Mouse (Mus musculus): ENCODE data around the gene Dedd. TPM values are rescaled to one million over a fixed set of nuclear protein-coding genes. Genes with fewer than 3 reads are reported as not detected.
"Not testable (repeated sequence)": the region's sequence is repeated elsewhere in the genome, so short reads cannot be mapped to it uniquely, and the experiment has no call there.

Dedd gene
- total RNA-seq, 1 experiment from 2014 or later = 33.7 TPM

- DNase-seq = no peak
Observed at GRCm38 (mm10) chr1:171309321-171309720, 19.6 kb upstream of the Dedd start.

GRCm38 (mm10) chr1:171319748-171320147, 9.2 kb upstream of the Dedd start:
- no peak for DNase-seq

- no peak for DNase-seq
Observed at GRCm38 (mm10) chr1:171320151-171320550, 8.8 kb upstream of the Dedd start.

DNA sequence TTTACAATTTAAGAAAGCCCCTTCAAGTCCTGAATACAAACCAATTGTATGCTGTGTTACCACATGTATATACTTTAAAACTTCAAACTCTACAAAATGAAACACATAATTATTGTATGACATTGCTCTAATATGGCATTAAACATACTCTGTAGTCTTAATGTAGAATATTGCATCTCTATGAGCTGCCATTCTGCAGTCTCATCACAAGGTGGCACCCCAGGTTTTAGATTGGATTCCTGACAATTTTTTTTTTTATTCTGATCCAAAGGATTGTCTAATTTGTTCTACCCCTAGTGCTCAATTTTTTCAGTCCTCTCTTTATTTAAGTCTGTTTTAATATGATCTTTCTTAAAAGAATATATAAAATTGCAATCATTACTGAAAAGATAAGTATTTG, 7.5 kb upstream of the Dedd start:
- DNase-seq = peak; percentile 47

- no peak for DNase-seq
Observed at GRCm38 (mm10) chr1:171322012-171322411, 6.9 kb upstream of the Dedd start.

- no peak for DNase-seq
Observed at GRCm38 (mm10) chr1:171325571-171325970, 3.4 kb upstream of the Dedd start.

DNA sequence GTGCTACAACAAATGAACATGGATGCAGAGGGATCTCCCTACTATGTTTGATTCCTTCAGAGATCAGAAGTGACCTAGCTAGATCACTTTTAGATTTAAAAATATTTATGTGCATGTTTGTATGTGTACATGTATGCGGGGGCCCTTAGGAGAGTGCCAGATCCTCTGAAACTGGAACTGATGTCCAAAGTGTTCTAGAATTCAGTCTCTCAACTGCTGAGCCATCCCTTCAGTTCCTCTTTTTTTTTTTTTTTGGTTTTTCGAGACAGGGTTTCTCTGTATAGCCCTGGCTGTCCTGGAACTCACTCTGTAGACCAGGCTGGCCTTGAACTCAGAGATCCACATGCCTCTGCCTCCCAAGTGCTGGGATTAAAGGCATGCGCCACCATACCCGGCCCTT, 2.4 kb upstream of the Dedd start:
- not testable (repeated sequence) for DNase-seq

- peak; percentile 33 for DNase-seq
Observed at GRCm38 (mm10) chr1:171328244-171328643, 701 bp upstream of the Dedd start.

- peak; percentile 90 for DNase-seq
Observed at GRCm38 (mm10) chr1:171329433-171330215, 679 bp downstream of the Dedd start.

DNA sequence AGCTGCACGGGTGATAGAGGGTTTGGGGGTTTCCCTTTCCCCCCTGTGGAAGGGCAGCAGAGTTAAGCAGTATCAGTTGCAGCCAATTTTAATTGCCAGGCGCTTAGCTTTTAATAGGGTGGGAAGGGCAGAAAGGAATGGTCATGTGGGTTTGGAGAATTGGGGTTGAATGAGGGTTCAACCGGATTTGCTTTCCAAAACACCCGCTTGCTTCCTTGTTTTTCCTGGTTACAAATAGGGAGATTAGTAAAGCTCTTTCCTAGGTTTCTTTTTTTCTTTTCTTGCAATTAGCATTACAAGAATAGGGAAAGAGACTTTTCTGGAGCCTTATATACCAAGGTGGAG, 1.2 kb downstream of the Dedd start:
- no peak for DNase-seq

GRCm38 (mm10) chr1:171342262-171343207, 13.6 kb downstream of the Dedd start:
- no peak for DNase-seq

GRCm38 (mm10) chr1:171343922-171344677, 15.2 kb downstream of the Dedd start:
- peak; percentile 75 for DNase-seq

GRCm38 (mm10) chr1:171344715-171345114, 15.8 kb downstream of the Dedd start:
- no peak for DNase-seq

- DNase-seq = peak; percentile 97
Observed at GRCm38 (mm10) chr1:171345225-171346094, 16.5 kb downstream of the Dedd start, which contains the start of the genes Nit1 and Pfdn2. Gene Nit1 (minus strand): TSS chr1:171345646. Gene Pfdn2 (plus strand): TSS chr1:171345670.

DNA sequence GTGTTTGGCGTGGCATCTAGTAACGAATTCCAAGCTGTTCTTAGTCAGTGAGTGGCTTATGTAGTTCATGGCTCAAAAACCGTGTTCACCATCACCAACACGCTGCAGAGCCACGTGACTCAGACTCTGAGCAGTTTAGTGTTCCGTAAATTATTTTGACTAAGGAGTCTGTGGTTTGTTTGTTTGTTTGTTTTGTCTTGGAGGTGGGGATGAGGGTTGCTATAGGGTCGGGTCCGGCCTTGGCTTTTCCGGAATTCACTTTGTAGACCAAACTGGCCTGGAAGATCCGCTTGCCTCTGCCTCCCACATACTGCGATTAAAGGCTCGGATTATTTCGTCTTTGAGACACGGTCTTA, 17.1 kb downstream of the Dedd start:
- no peak for DNase-seq

GRCm38 (mm10) chr1:171348665-171349064, 19.7 kb downstream of the Dedd start:
- peak; percentile 31 for DNase-seq

DNA sequence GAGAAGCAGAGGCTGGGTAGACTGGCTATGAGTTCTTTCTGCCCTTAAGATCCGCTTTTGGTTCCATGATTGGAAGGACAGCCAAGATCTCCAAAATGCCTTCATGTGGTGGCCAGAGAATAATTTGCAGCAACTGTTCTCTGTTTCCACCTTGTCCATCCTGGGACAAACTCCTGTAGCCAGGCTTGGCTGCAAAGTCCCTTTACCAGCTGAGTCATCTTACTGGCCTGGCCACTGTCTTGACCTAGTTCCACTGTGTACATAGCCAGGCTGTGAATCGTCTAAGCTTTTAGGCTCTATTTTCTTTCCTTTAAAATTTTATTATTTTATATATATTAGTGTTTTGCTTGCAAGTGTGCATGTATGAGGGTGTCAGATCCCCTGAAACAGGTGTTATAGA, 20.3 kb downstream of the Dedd start:
- no peak for DNase-seq

DNA sequence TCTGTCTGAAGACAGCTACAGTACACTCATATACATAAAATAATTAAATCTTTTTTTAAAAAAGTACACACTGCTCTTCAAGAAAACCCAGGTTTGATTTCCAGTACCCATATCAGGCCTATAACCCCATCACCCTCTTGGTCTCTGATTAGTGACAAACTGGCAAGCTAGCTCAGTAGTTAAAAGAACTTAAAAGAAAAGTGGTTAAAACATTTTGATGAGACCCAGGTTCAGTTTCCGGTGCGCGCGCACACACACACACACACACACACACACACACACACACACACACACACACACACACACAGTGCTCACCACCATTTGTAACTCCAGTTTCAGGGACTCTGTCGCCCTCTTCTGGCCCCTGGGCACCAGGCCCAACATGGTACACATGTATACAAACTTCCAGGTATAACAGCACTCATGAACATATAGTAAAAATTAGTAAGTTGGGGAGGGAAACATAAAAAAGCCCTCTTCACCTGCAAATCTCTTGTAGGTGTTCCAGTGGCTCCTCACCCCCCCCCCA, 26.9 kb downstream of the Dedd start:
- peak; percentile 48 for DNase-seq

DNA sequence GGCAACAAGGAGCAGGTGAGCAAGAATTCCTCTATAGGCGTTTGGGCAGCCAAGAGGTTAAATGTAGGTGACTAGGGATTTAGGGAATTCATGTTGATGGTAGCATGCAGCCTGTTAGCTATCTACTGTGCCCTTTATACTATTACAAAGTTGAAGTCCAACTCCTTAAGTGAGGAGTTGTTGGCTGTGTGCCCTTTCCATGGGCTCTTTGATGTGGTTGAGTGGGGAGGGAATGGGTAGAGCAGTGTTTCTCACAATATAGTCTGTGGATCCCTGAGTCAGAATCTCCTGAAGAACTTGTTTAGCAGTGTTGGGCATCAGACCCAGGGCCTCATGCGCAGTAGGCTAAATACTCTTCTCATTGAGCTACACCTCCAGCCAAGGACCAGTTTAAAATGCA, 27.9 kb downstream of the Dedd start:
- DNase-seq = no peak

DNA sequence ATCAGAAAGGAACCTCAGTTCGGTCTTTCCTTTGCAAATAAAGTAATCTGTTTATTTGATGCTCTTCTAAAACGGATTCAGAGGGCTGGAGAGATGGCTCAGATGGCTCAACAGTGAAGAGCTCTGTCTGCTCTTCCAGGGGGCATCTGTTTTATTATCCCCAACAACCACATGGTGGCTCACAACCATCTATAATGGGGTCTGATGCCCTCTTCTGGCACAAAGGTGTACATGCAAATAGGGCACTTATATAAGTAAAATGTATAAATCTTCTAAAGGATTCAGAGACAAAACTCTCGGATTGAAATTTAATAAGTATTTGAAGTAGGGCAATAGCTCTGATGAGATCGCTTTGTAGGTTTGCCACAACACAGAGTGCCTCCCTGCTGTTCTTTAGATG, 29.5 kb downstream of the Dedd start:
- peak; percentile 45 for DNase-seq

GRCm38 (mm10) chr1:171360253-171360652, 31.3 kb downstream of the Dedd start:
- DNase-seq = peak; percentile 59

Data from adrenal gland, postnatal 14 days (tissue).